Mouse (Mus musculus): ENCODE measurements around the gene Taldo1. TPM values are rescaled to one million over a fixed set of nuclear protein-coding genes. Genes with fewer than 3 reads are reported as not detected.

Taldo1 gene
- polyA plus RNA-seq, 1 experiment from 2014 or later = 378 TPM

- ATAC-seq (replicated peaks) = no peak
- H3K9ac ChIP-seq (replicated peaks) = no peak overlapping the region
- H3K27me3 ChIP-seq = peaks cover 8% of the 10 kb centered on the region; the same call in 1 of the 2 replicates
- 83% methylated on average over 5 of the region's 5 CpGs for WGBS
- no peaks in the 10 kb centered on the region for H3K36me3 ChIP-seq
- H3K4me1 ChIP-seq = no peaks in the 10 kb centered on the region
- no peaks in the 10 kb centered on the region for H3K9me3 ChIP-seq
- no peak overlapping the region for H3K4me3 ChIP-seq
- H3K27ac ChIP-seq (replicated peaks) = no peak overlapping the region
- H3K4me2 ChIP-seq (replicated peaks) = no peak overlapping the region
These were observed 27.5 kb upstream of the Taldo1 start for GRCm38 (mm10) chr7:141364349-141365048.

- Histone ChIP-seq H3K4me3 (no peak overlapping the region), H3K4me2 (replicated peaks) (no peak overlapping the region), H3K9me3 (no peaks in the 10 kb centered on the region), H3K36me3 (no peaks in the 10 kb centered on the region), H3K27me3 (peaks cover 8% of the 10 kb centered on the region; the same call in 1 of the 2 replicates), H3K9ac (replicated peaks) (no peak overlapping the region), H3K27ac (replicated peaks) (no peak overlapping the region), H3K4me1 (no peaks in the 10 kb centered on the region)
- ATAC-seq (replicated peaks) = no peak
- WGBS = 67% methylated on average over 3 of the region's 3 CpGs
These were observed 27.0 kb upstream of the Taldo1 start for GRCm38 (mm10) chr7:141365049-141365445.

GRCm38 (mm10) chr7:141367358-141367757, 24.6 kb upstream of the Taldo1 start:
- ATAC-seq (replicated peaks) = no peak
- Histone ChIP-seq H3K4me2 (replicated peaks) (no peak overlapping the region), H3K4me1 (no peaks in the 10 kb centered on the region), H3K27ac (replicated peaks) (no peak overlapping the region), H3K36me3 (no peaks in the 10 kb centered on the region), H3K9ac (replicated peaks) (no peak overlapping the region), H3K9me3 (no peaks in the 10 kb centered on the region), H3K4me3 (no peak overlapping the region), H3K27me3 (peaks cover 1% of the 10 kb centered on the region; the same call in 1 of the 2 replicates)
- 88% methylated on average over 4 of the region's 4 CpGs for WGBS

- 62% methylated on average over 5 of the region's 5 CpGs for WGBS
These were observed 22.1 kb upstream of the Taldo1 start for GRCm38 (mm10) chr7:141369918-141370317.

GRCm38 (mm10) chr7:141371942-141372595, 19.9 kb upstream of the Taldo1 start:
- Histone ChIP-seq H3K9ac (replicated peaks) (no peak overlapping the region), H3K27me3 (no peaks in the 10 kb centered on the region), H3K9me3 (no peaks in the 10 kb centered on the region), H3K4me1 (no peaks in the 10 kb centered on the region), H3K4me3 (no peak overlapping the region), H3K36me3 (no peaks in the 10 kb centered on the region), H3K4me2 (replicated peaks) (no peak overlapping the region), H3K27ac (replicated peaks) (no peak overlapping the region)
- 80% methylated on average over 6 of the region's 6 CpGs for WGBS
- ATAC-seq (replicated peaks) = no peak

More at GRCm38 (mm10) chr7:141369918-141370317, 22.1 kb upstream of the Taldo1 start:
- Histone ChIP-seq H3K9me3 (no peaks in the 10 kb centered on the region), H3K27me3 (no peaks in the 10 kb centered on the region), H3K4me2 (replicated peaks) (no peak overlapping the region), H3K27ac (replicated peaks) (no peak overlapping the region), H3K4me1 (no peaks in the 10 kb centered on the region), H3K36me3 (no peaks in the 10 kb centered on the region), H3K4me3 (no peak overlapping the region), H3K9ac (replicated peaks) (no peak overlapping the region)
- no peak for ATAC-seq (replicated peaks)

- no peak for ATAC-seq (replicated peaks)
- H3K27me3 ChIP-seq = no peaks in the 10 kb centered on the region
- no peaks in the 10 kb centered on the region for H3K36me3 ChIP-seq
- H3K4me1 ChIP-seq = no peaks in the 10 kb centered on the region
- no peak overlapping the region for H3K27ac ChIP-seq (replicated peaks)
- 22% methylated on average over 6 of the region's 6 CpGs for WGBS
- no peak overlapping the region for H3K4me3 ChIP-seq
- no peaks in the 10 kb centered on the region for H3K9me3 ChIP-seq
- no peak overlapping the region for H3K4me2 ChIP-seq (replicated peaks)
- no peak overlapping the region for H3K9ac ChIP-seq (replicated peaks)
These were observed 18.4 kb upstream of the Taldo1 start for GRCm38 (mm10) chr7:141373611-141374010.

GRCm38 (mm10) chr7:141374399-141374798, 17.6 kb upstream of the Taldo1 start:
- Histone ChIP-seq H3K36me3 (no peaks in the 10 kb centered on the region), H3K27me3 (no peaks in the 10 kb centered on the region), H3K9ac (replicated peaks) (no peak overlapping the region), H3K9me3 (no peaks in the 10 kb centered on the region), H3K4me1 (no peaks in the 10 kb centered on the region), H3K4me3 (no peak overlapping the region), H3K27ac (replicated peaks) (no peak overlapping the region), H3K4me2 (replicated peaks) (no peak overlapping the region)
- no peak for ATAC-seq (replicated peaks)

GRCm38 (mm10) chr7:141379584-141379983, 12.4 kb upstream of the Taldo1 start:
- Histone ChIP-seq H3K27me3 (no peaks in the 10 kb centered on the region), H3K4me3 (no peak overlapping the region), H3K27ac (replicated peaks) (no peak overlapping the region), H3K9ac (replicated peaks) (no peak overlapping the region), H3K36me3 (no peaks in the 10 kb centered on the region), H3K4me1 (no peaks in the 10 kb centered on the region), H3K9me3 (no peaks in the 10 kb centered on the region), H3K4me2 (replicated peaks) (no peak overlapping the region)
- 73% methylated on average over 4 of the region's 4 CpGs for WGBS
- ATAC-seq (replicated peaks) = no peak

- Histone ChIP-seq H3K4me3 (no peak overlapping the region), H3K4me1 (no peaks in the 10 kb centered on the region), H3K4me2 (replicated peaks) (no peak overlapping the region), H3K9ac (replicated peaks) (no peak overlapping the region), H3K9me3 (no peaks in the 10 kb centered on the region), H3K27ac (replicated peaks) (no peak overlapping the region), H3K27me3 (no peaks in the 10 kb centered on the region), H3K36me3 (no peaks in the 10 kb centered on the region)
- no peak for ATAC-seq (replicated peaks)
- WGBS = 78% methylated on average over 4 of the region's 4 CpGs
These were observed 10.7 kb upstream of the Taldo1 start for GRCm38 (mm10) chr7:141381068-141381835.

GRCm38 (mm10) chr7:141387807-141388486, 4.1 kb upstream of the Taldo1 start:
- ATAC-seq (replicated peaks) = no peak
- WGBS = 54% methylated on average over 2 of the region's 2 CpGs

GRCm38 (mm10) chr7:141388487-141389109, 3.4 kb upstream of the Taldo1 start:
- Histone ChIP-seq H3K27ac (replicated peaks) (no peak overlapping the region), H3K9ac (replicated peaks) (no peak overlapping the region), H3K36me3 (no peaks in the 10 kb centered on the region), H3K9me3 (no peaks in the 10 kb centered on the region), H3K27me3 (0 out of 2 replicates have a peak, but pooled peaks cover 3% of the 10 kb centered on the region), H3K4me3 (no peak overlapping the region), H3K4me1 (peaks cover 13% of the 10 kb centered on the region), H3K4me2 (replicated peaks) (no peak overlapping the region)
- no peak for ATAC-seq (replicated peaks)
- 61% methylated on average over 3 of the region's 3 CpGs for WGBS

More at GRCm38 (mm10) chr7:141387807-141388486, 4.1 kb upstream of the Taldo1 start:
- H3K4me2 ChIP-seq (replicated peaks) = no peak overlapping the region
- no peak overlapping the region for H3K9ac ChIP-seq (replicated peaks)
- H3K27me3 ChIP-seq = 0 out of 2 replicates have a peak, but pooled peaks cover 3% of the 10 kb centered on the region
- no peak overlapping the region for H3K27ac ChIP-seq (replicated peaks)
- no peaks in the 10 kb centered on the region for H3K36me3 ChIP-seq
- no peaks in the 10 kb centered on the region for H3K9me3 ChIP-seq
- no peak overlapping the region for H3K4me3 ChIP-seq
- peaks cover 9% of the 10 kb centered on the region for H3K4me1 ChIP-seq
